Mouse (Mus musculus): ENCODE measurements around the gene Fam172a. TPM values are rescaled to one million over a fixed set of nuclear protein-coding genes. Genes with fewer than 3 reads are reported as not detected.

Fam172a gene
- polyA plus RNA-seq, 1 experiment = 10.2 TPM

DNA sequence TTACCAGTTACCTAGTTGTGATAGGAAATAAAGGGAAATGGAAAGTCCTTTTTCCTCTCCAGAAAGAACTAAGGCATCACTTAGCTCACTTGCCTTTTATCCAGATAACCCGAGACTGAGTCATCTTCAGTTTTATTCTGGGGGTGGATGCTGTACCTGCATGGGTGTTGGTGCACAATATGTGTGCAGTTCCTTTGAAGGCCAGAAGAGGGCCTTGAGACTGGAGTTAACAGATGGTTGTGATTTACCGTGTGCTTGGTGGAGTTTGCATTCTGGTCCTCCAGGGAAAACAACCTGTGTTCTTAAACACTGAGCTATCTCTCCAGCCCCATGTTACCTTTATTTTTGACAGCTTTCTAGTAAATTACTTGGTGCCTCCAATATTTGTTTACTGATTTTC is 392.5 kb downstream of the Fam172a start:
- no peak for DNase-seq
- WGBS = 88% methylated on average over 2 of the region's 2 CpGs
- Histone ChIP-seq H3K4me1 (ENCODE audit: control insufficient read depth, insufficient read depth, low read length) (no peaks in the 10 kb centered on the region), H3K4me3 (replicated peaks; ENCODE audit: extremely low read depth, low read depth, low read length) (no peak overlapping the region)
- no peak for TF ChIP-seq CTCF (IDR thresholded peaks at IDR 0.05; ENCODE audit: insufficient read depth, low read length)
- no peak for TF ChIP-seq POLR2A (IDR thresholded peaks at IDR 0.05; ENCODE audit: borderline replicate concordance, extremely low read depth, low read depth, low read length)

- no peak for DNase-seq
- Histone ChIP-seq H3K4me3 (replicated peaks; ENCODE audit: extremely low read depth, low read depth, low read length) (no peak overlapping the region), H3K4me1 (ENCODE audit: control insufficient read depth, insufficient read depth, low read length) (no peaks in the 10 kb centered on the region)
- 87% methylated on average over 1 of the region's 1 CpGs for WGBS
- TF ChIP-seq POLR2A (IDR thresholded peaks at IDR 0.05; ENCODE audit: borderline replicate concordance, extremely low read depth, low read depth, low read length) = no peak
- no peak for TF ChIP-seq CTCF (IDR thresholded peaks at IDR 0.05; ENCODE audit: insufficient read depth, low read length)
Measured at GRCm38 (mm10) chr13:78095071-78095973, 393.5 kb downstream of the Fam172a start.

DNA sequence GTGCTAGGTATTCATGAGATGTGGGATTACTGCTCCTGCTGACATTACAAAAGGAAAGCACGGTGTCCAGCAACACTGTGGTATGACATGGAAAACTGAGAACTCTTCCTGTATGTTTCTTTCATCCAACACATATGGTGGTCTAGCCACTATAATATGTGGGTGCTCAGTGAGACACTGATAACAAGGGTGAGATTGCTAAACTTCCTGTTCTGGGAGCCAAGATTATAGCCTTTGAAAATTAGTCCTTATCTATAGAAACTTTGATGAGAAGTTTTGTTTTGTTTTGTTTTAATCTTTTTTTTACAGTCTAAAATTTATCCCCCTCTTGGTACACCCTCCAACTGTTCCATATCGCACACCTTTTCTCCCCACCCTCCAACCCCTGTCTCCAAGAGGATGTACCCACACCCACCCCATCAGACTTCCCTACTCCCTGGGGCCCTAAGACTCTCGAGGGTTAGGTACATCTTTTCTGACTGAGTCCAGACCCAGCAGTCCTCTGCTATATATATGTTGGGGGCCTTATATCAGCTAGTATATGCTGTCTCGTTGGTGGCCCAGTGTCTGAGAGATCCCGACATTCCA is 397.1 kb downstream of the Fam172a start:
- no peak for DNase-seq
- WGBS = 77% methylated on average over 5 of the region's 5 CpGs
- H3K4me3 ChIP-seq (replicated peaks; ENCODE audit: extremely low read depth, low read depth, low read length) = no peak overlapping the region
- TF ChIP-seq CTCF (IDR thresholded peaks at IDR 0.05; ENCODE audit: insufficient read depth, low read length) (no peak), POLR2A (IDR thresholded peaks at IDR 0.05; ENCODE audit: borderline replicate concordance, extremely low read depth, low read depth, low read length) (no peak)
- H3K4me1 ChIP-seq (ENCODE audit: control insufficient read depth, insufficient read depth, low read length) = no peaks in the 10 kb centered on the region

GRCm38 (mm10) chr13:78099746-78100530 is 398.1 kb downstream of the Fam172a start:
- TF ChIP-seq POLR2A (IDR thresholded peaks at IDR 0.05; ENCODE audit: borderline replicate concordance, extremely low read depth, low read depth, low read length) = no peak
- no peak for TF ChIP-seq CTCF (IDR thresholded peaks at IDR 0.05; ENCODE audit: insufficient read depth, low read length)
- Histone ChIP-seq H3K4me3 (replicated peaks; ENCODE audit: extremely low read depth, low read depth, low read length) (no peak overlapping the region), H3K4me1 (ENCODE audit: control insufficient read depth, insufficient read depth, low read length) (no peaks in the 10 kb centered on the region)
- DNase-seq = no peak
- 44% methylated on average over 3 of the region's 3 CpGs for WGBS

DNA sequence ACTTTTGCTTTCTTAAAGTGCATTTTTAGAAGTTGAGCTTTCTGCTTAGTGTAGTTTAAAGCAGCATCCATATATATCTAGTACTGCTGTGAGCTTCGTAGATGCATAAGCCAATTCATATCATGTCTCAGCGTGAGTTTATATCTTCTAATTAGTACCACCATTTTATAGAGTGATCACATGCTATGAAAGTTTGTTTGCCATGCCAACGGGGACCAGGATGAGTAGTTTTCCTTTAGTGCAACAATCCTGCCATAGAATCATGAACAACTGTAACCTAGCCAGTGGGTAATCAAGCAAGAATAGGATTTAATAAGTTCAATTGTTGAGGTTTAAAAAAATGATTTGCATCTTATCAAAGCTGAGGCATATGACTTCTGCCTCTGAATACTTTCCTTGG is 398.8 kb downstream of the Fam172a start:
- no peak for DNase-seq
- 74% methylated on average over 3 of the region's 3 CpGs for WGBS
- Histone ChIP-seq H3K4me1 (ENCODE audit: control insufficient read depth, insufficient read depth, low read length) (no peaks in the 10 kb centered on the region), H3K4me3 (replicated peaks; ENCODE audit: extremely low read depth, low read depth, low read length) (no peak overlapping the region)
- TF ChIP-seq CTCF (IDR thresholded peaks at IDR 0.05; ENCODE audit: insufficient read depth, low read length) (no peak), POLR2A (IDR thresholded peaks at IDR 0.05; ENCODE audit: borderline replicate concordance, extremely low read depth, low read depth, low read length) (no peak)

DNA sequence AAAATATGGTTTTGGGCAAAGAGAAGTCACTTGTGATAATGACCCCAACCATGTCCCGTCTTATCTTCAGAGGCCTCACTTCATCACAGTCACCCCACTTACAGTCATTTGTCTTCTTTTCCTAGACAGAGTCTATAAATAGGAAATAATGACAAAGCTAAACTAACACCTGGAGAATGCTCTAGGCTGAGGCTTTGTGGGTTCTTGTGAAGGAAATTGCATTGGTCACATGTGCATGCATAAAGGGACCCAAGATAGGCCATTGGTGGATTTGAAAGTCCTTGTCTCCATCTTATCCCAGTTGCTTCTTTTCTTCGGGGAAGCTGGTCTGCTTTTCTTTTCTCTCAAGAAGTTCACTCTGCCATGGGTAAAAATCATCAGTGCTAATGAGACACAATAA is 400.5 kb downstream of the Fam172a start:
- no peak for DNase-seq
- 68% methylated on average over 2 of the region's 2 CpGs for WGBS
- no peak for TF ChIP-seq POLR2A (IDR thresholded peaks at IDR 0.05; ENCODE audit: borderline replicate concordance, extremely low read depth, low read depth, low read length)
- TF ChIP-seq CTCF (IDR thresholded peaks at IDR 0.05; ENCODE audit: insufficient read depth, low read length) = no peak
- Histone ChIP-seq H3K4me3 (replicated peaks; ENCODE audit: extremely low read depth, low read depth, low read length) (no peak overlapping the region), H3K4me1 (ENCODE audit: control insufficient read depth, insufficient read depth, low read length) (no peaks in the 10 kb centered on the region)

DNA sequence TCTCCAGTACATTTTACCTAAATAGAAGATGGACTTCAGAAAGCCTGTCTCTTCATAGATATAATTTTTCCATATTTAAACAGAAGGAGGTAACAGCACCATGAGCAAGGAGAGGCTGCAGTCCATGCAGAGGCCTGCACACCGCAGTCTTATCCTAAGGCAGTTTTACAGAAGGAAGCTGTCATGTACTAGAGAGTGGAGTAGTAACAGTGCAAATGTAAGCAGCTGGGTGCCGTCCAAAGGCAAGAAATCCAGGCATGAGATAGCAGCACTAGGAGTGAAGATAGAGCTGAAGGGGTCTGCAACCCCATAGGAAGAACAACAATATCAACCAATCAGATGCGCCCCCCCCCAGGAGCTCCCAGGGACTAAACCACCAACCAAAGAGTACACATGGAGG is 403.0 kb downstream of the Fam172a start:
- 79% methylated on average over 3 of the region's 3 CpGs for WGBS
- Histone ChIP-seq H3K4me1 (ENCODE audit: control insufficient read depth, insufficient read depth, low read length) (no peaks in the 10 kb centered on the region), H3K4me3 (replicated peaks; ENCODE audit: extremely low read depth, low read depth, low read length) (no peak overlapping the region)
- TF ChIP-seq CTCF (IDR thresholded peaks at IDR 0.05; ENCODE audit: insufficient read depth, low read length) (no peak), POLR2A (IDR thresholded peaks at IDR 0.05; ENCODE audit: borderline replicate concordance, extremely low read depth, low read depth, low read length) (no peak)
- DNase-seq = no peak

DNA sequence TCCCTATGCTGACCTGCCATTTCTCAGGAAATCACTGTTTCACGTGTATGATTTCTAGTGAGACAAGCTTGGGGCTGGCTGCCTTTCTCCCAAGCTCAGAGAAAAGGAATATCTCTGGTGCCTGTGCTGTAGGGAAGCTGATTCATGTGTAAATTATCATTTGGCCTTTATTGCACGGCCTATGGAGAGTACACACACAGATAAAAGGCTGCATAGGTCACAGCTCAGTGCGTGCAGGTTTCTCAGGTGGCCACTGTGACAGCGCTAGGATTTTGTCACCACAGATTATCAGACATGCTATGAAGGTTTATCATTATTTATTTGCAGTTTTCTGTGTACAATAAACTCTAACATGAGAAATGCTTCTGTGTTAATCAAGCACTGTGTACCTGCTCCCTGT is 408.8 kb downstream of the Fam172a start:
- H3K4me3 ChIP-seq (replicated peaks; ENCODE audit: extremely low read depth, low read depth, low read length) = no peak overlapping the region
- TF ChIP-seq POLR2A (IDR thresholded peaks at IDR 0.05; ENCODE audit: borderline replicate concordance, extremely low read depth, low read depth, low read length) (no peak), CTCF (IDR thresholded peaks at IDR 0.05; ENCODE audit: insufficient read depth, low read length) (no peak)
- WGBS = 79% methylated on average over 4 of the region's 4 CpGs
- DNase-seq = no peak
- H3K4me1 ChIP-seq (ENCODE audit: control insufficient read depth, insufficient read depth, low read length) = no peaks in the 10 kb centered on the region

- DNase-seq = no peak
- Histone ChIP-seq H3K4me1 (ENCODE audit: control insufficient read depth, insufficient read depth, low read length) (no peaks in the 10 kb centered on the region), H3K4me3 (replicated peaks; ENCODE audit: extremely low read depth, low read depth, low read length) (no peak overlapping the region)
- WGBS = 95% methylated on average over 4 of the region's 4 CpGs
- TF ChIP-seq CTCF (IDR thresholded peaks at IDR 0.05; ENCODE audit: insufficient read depth, low read length) (no peak), POLR2A (IDR thresholded peaks at IDR 0.05; ENCODE audit: borderline replicate concordance, extremely low read depth, low read depth, low read length) (no peak)
Measured at GRCm38 (mm10) chr13:78113978-78114377, 412.1 kb downstream of the Fam172a start.

Data from lung, adult 2 months (tissue).